Mouse (Mus musculus): ENCODE data around the gene Mrgpra4. TPM values are rescaled to one million over a fixed set of nuclear protein-coding genes. Genes with fewer than 3 reads are reported as not detected.

The Mrgpra4 gene
- 0.09 TPM in 1 of 2 replicates, not detected in the other for polyA plus RNA-seq (2012; rRNA removed)

GRCm38 (mm10) chr7:47981995-47982394 is at the start of gene Mrgpra4:
TSS of gene Mrgpra4 (minus strand) at chr7:47982095.
- DNase-seq (ENCODE audit: low read depth), result no peak

DNA sequence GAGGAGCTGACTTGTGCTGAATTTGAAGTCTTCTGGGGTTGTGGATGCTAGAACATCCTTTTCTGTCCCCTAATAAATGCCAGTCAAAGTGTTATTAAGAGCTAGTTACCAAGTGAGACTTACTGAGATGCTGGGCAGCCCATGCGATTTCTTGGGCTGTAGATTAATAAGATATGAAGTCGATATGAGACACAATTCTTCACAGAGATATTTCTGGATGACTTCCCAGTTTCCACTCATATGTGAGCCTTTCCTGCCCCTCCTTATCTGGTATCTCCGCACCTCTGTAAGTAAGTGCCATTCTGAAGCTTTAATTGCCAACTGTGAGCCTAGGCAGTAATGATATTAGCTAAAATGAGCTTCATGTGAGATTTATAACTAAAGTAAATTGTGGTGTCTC is 45.6 kb upstream of the Mrgpra4 start, which contains the start of gene Mrgprx1:
Gene Mrgprx1 (minus strand): TSS at position 101 of the 400 bp plus-strand sequence.
- DNase-seq (ENCODE audit: low read depth), result no peak

GRCm38 (mm10) chr7:48017874-48018273 is 36.0 kb upstream of the Mrgpra4 start:
- DNase-seq (ENCODE audit: low read depth), result no peak

DNA sequence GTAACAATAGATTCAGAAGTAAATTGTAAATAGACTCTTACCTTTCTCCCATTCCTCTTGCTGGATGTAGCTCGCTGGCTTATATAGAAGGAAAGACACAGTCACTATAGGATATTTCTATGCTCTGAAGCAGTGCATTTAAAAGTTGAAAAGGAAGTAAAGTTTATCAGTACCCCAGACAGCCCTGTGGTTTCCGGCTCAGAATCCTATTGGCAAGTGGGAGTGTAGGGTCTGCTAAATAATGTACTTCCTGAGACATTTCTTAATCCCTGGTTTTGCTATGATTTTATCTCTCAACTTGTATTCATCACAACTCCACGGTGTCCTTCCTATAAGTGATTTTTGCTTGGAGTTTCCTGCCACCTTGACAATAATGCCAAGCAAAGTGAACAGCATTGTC is 13.8 kb upstream of the Mrgpra4 start:
- no peak for DNase-seq (ENCODE audit: low read depth)

DNA sequence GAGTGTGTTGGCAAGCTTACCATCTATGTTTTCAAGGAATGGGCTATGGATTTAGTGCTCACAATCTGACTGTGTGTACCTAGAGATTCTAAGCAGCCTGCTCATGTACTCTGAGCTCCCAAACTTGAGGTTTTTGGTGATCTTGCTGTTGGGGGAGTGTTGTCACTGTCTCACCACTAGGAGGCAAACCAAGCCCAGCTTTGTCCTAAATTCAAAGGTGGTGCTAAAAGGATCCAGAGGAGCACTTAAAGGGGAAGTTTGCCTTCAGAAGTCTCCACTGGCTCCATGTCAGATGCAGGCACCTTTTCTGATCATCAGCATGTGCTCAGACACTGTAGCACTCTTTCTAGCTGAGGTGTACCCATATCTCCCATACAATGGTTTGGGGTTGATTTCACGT is 4.9 kb upstream of the Mrgpra4 start:
- no peak for DNase-seq (ENCODE audit: low read depth)

Other genes with a start within 250 kb of the Mrgpra4 start
- not detected in 2 replicates for gene Mrgprx1, start 45.5 kb upstream of the Mrgpra4 start, polyA plus RNA-seq (2012; rRNA removed)
- gene Mrgprb5, start 186.9 kb upstream of the Mrgpra4 start, polyA plus RNA-seq (2012; rRNA removed), result not detected in 2 replicates
- gene Mrgprb4, start 217.2 kb upstream of the Mrgpra4 start, polyA plus RNA-seq (2012; rRNA removed), result not detected in 2 replicates

Data from gonadal fat pad, adult 2 months (tissue).